Mouse (Mus musculus) CD4-positive helper T cell, adult 2 months (primary cell): Measurements from ENCODE around the gene Miga2.

Experiments
- DNase-seq: peaks from one replicate; pipeline ENCODE4 v3.0.0-alpha.2; 2012; ENCODE audit warnings: low read depth, missing footprints, low spot score

Miga2 gene

DNA sequence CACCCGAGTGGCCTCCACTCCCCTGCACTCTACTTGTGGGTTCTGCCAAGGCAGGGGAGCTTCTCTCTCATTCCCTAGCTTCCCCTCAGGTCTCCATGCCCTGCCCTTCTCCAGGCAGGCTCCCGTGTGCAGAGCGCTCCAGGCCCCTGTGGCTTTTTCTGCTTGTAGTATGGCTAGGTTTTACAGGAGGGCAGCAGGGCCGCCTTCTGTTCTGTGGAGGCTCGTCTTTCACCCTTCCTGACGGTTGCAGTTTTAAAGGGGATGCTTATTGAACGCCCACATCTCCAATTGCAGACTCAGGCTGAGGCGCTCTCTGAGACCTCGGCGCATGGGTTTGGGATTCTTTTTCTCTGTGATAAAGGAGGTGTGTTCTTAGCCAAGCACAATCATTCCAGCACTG is 55.1 kb downstream of the Miga2 start:
- no peak for DNase-seq

DNA sequence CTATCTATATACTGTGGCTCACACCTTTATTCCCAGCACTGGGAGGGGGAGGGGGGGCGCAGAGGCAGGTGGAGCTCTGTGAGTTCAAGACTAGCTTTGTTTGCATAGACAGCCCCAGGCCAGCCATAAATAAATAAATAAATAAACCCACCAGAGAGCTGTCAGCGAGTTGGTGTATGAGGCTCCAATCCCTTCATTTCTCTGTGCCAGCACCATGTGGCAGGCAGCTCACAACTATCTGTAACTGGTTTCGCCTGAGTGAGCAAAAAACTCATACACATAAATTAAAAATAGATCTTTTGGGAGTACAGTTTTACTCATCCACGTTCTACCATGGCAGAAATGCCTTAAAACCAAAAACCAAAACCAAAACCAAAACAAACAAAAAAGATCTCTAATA is 57.4 kb downstream of the Miga2 start:
- no peak for DNase-seq

DNA sequence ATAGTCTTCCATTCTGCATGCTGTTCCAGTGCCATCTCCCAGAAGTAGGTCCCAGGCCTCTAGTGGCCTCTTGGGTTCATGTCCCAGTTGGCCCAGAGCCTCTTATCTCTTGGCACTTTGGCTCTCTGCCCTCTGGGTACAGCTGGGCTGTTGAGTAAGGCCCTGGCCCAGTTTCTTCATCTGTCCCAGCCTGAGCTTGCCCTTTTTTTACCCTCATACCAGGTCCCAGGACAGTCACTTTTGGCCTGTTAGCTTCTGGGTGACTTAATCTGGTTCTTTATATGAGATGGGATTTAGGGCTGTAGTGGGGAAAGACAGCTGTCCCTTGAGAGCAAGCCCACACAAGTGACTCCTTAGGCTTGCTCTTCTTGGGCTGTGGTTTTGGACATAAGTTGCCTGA is 65.1 kb downstream of the Miga2 start:
- DNase-seq = no peak
